Mouse (Mus musculus): Measurements from ENCODE around the gene Rpl23. TPM values are rescaled to one million over a fixed set of nuclear protein-coding genes. Genes with fewer than 3 reads are reported as not detected.

Rpl23 gene
- polyA plus RNA-seq, 1 experiment = 1,391 TPM

DNA sequence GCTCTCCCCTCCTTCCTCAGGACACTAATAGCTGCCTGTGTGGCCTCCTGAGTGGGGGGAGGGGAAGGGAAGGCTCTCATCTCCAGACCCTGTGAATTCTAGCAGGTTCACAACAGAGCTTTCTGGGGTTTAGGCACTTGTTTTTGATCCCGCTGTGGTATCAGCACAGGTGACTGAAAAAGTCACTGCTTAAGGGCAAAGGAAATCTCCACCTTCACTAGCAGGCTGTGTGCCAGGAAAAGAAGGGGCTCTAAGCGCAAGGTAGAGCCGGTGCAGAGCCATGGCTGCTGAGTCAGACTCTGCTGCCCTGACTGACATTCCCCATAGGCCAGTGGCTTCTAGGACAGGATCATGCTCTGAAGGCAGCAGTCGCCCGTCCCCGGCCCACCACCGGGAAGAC, 53.5 kb downstream of the Rpl23 start:
- no peaks in the 10 kb centered on the region for H3K27me3 ChIP-seq (ENCODE audit: control insufficient read depth, insufficient read depth, insufficient read length)
- H3K79me3 ChIP-seq (ENCODE audit: low read depth) = peaks cover 6% of the 10 kb centered on the region
- H3K36me3 ChIP-seq (ENCODE audit: control insufficient read depth, insufficient read depth) = peaks cover 66% of the 10 kb centered on the region
- H3K79me2 ChIP-seq (ENCODE audit: control insufficient read depth, insufficient read depth) = peaks cover 33% of the 10 kb centered on the region
- H3ac ChIP-seq (ENCODE audit: control insufficient read depth, insufficient read length, low read depth) = no peak overlapping the region
- TF ChIP-seq CTCF (IDR thresholded peaks at IDR 0.05; ENCODE audit: control insufficient read depth, insufficient read depth, insufficient read length) (no peak), CEBPB (IDR thresholded peaks at IDR 0.05; ENCODE audit: low read depth) (no peak), USF1 (IDR thresholded peaks at IDR 0.05; ENCODE audit: low read depth) (no peak), MAX (IDR thresholded peaks at IDR 0.05) (no peak), MYOG (IDR thresholded peaks at IDR 0.05; ENCODE audit: control insufficient read depth, extremely low read depth, insufficient read length) (no peak), MYOD1 (IDR thresholded peaks at IDR 0.05; ENCODE audit: control insufficient read depth, insufficient read length, low read depth) (no peak), FOSL1 (IDR thresholded peaks at IDR 0.05; ENCODE audit: insufficient read depth, low read length, poor library complexity, severe bottlenecking) (no peak)
- no peak overlapping the region for H3K4me3 ChIP-seq (ENCODE audit: insufficient read depth, poor library complexity, severe bottlenecking)

DNA sequence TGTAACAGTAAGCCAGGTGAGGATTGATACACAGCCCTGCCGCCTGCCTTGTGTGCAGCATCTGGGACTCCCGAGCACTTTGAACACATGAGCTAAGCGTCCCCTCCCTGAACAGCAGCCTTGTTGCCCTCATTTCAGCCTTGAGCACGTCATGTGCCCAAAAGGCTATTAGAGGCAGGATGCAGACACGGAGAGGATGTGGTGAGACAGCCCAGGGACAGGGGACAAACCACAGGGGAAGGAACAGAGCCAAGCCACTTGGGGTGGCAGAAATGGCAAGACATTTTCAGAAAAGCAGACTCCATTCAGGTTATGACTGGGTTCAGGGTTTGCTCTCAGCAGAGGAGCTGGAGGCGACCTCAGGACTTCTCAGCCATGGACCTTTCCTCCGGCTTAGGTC, 53.9 kb downstream of the Rpl23 start:
- no peak overlapping the region for H3K4me3 ChIP-seq (ENCODE audit: insufficient read depth, poor library complexity, severe bottlenecking)
- H3ac ChIP-seq (ENCODE audit: control insufficient read depth, insufficient read length, low read depth) = peak overlapping the region; percentile 59
- H3K79me3 ChIP-seq (ENCODE audit: low read depth) = peaks cover 3% of the 10 kb centered on the region
- no peaks in the 10 kb centered on the region for H3K27me3 ChIP-seq (ENCODE audit: control insufficient read depth, insufficient read depth, insufficient read length)
- H3K36me3 ChIP-seq (ENCODE audit: control insufficient read depth, insufficient read depth) = peaks cover 69% of the 10 kb centered on the region
- peaks cover 29% of the 10 kb centered on the region for H3K79me2 ChIP-seq (ENCODE audit: control insufficient read depth, insufficient read depth)
- TF ChIP-seq USF1 (IDR thresholded peaks at IDR 0.05; ENCODE audit: low read depth) = peak; percentile 67
- peak; percentile 68 for TF ChIP-seq MAX (IDR thresholded peaks at IDR 0.05)
- TF ChIP-seq FOSL1 (IDR thresholded peaks at IDR 0.05; ENCODE audit: insufficient read depth, low read length, poor library complexity, severe bottlenecking) = no peak
- no peak for TF ChIP-seq CTCF (IDR thresholded peaks at IDR 0.05; ENCODE audit: control insufficient read depth, insufficient read depth, insufficient read length)
- no peak for TF ChIP-seq CEBPB (IDR thresholded peaks at IDR 0.05; ENCODE audit: low read depth)
- no peak for TF ChIP-seq MYOG (IDR thresholded peaks at IDR 0.05; ENCODE audit: control insufficient read depth, extremely low read depth, insufficient read length)
- no peak for TF ChIP-seq MYOD1 (IDR thresholded peaks at IDR 0.05; ENCODE audit: control insufficient read depth, insufficient read length, low read depth)

Small RNAs within 50 kb of the gene (microRNA-seq; reads per million reads assigned to microRNA genes)
- gene Mir8102 (ENCODE audit: borderline microRNAs expressed) = 0.16 reads per million

Other genes with a start within 250 kb of the Rpl23 start
- gene Srcin1, start 206.3 kb downstream of the Rpl23 start, polyA plus RNA-seq (2012; fragmentation: generic; extraction: Trizol) = 0.01 TPM
- 15.9 TPM for gene Epop, start 152.7 kb downstream of the Rpl23 start, polyA plus RNA-seq (2012; fragmentation: generic; extraction: Trizol)
- 12.5 TPM for gene Mllt6, start 119.0 kb downstream of the Rpl23 start, polyA plus RNA-seq (2012; fragmentation: generic; extraction: Trizol)
- 110 TPM for gene Cisd3, start 96.6 kb downstream of the Rpl23 start, polyA plus RNA-seq (2012; fragmentation: generic; extraction: Trizol)
- 29.2 TPM for gene Pcgf2, start 81.9 kb downstream of the Rpl23 start, polyA plus RNA-seq (2012; fragmentation: generic; extraction: Trizol)
- gene Psmb3, start 79.0 kb downstream of the Rpl23 start, polyA plus RNA-seq (2012; fragmentation: generic; extraction: Trizol) = 690 TPM
- gene Pip4k2b, start 37.7 kb downstream of the Rpl23 start, polyA plus RNA-seq (2012; fragmentation: generic; extraction: Trizol) = 28.3 TPM
- 8.7 TPM for gene Cwc25, start 15.9 kb downstream of the Rpl23 start, polyA plus RNA-seq (2012; fragmentation: generic; extraction: Trizol)
- gene 1700001P01Rik, start 6.5 kb downstream of the Rpl23 start, polyA plus RNA-seq (2012; fragmentation: generic; extraction: Trizol) = 0.14 TPM
- 219 TPM for gene Lasp1, start 16.6 kb upstream of the Rpl23 start, polyA plus RNA-seq (2012; fragmentation: generic; extraction: Trizol)
- 4.9 TPM for gene B230217C12Rik, start 58.3 kb upstream of the Rpl23 start, polyA plus RNA-seq (2012; fragmentation: generic; extraction: Trizol)
- gene Fbxo47, start 101.7 kb upstream of the Rpl23 start, polyA plus RNA-seq (2012; fragmentation: generic; extraction: Trizol) = 0.11 TPM
- gene Plxdc1, start 204.0 kb upstream of the Rpl23 start, polyA plus RNA-seq (2012; fragmentation: generic; extraction: Trizol) = 0.25 TPM
- gene Arl5c, start 213.7 kb upstream of the Rpl23 start, polyA plus RNA-seq (2012; fragmentation: generic; extraction: Trizol) = 0.54 TPM
- gene Cacnb1, start 240.6 kb upstream of the Rpl23 start, polyA plus RNA-seq (2012; fragmentation: generic; extraction: Trizol) = 6.1 TPM
- gene Rpl19, start 244.3 kb upstream of the Rpl23 start, polyA plus RNA-seq (2012; fragmentation: generic; extraction: Trizol) = 3,682 TPM

Measured in C2C12 (cell line).